Mouse (Mus musculus) cerebellum, postnatal 10 days (tissue): ENCODE measurements around the gene Prkar2a.
A peak's percentile ranks its signal among the peaks of the same experiment; 100 is the strongest.

Source experiments
- DNase-seq, 2 experiments: peaks; one replicate each; pipeline ENCODE4 v3.0.0; 2021; ENCODE audit warnings: mixed read lengths in 2 of 2

Prkar2a gene

GRCm38 (mm10) chr9:108798508-108799075 is 109.5 kb downstream of the Prkar2a start:
- no peak for DNase-seq

GRCm38 (mm10) chr9:108799564-108799963 is 110.5 kb downstream of the Prkar2a start:
- peak in 1 of 2 experiments; percentile 66 for DNase-seq
